Mouse (Mus musculus) embryonic facial prominence, embryonic 14.5 days (tissue): ENCODE results near the gene Ubox5. TPM values are rescaled to one million over a fixed set of nuclear protein-coding genes. Genes with fewer than 3 reads are reported as not detected.
A peak's percentile ranks its signal among the peaks of the same experiment; 100 is the strongest.
"Not testable (repeated sequence)": the region's sequence is repeated elsewhere in the genome, so short reads cannot be mapped to it uniquely, and the experiment has no call there.

ENCODE experiments used
- ATAC-seq: fragments of 200-750 bp; cut with Nextera tagmentation; 2 replicates; pipeline ENCODE4 v1.8.0; 2017; ENCODE audit warnings: low read depth, moderate number of reproducible peaks, moderate TSS enrichment
- DNase-seq: peaks from one replicate; pipeline ENCODE4 v3.0.0-alpha.2; 2015; ENCODE audit warnings: low spot score
- H3K27ac ChIP-seq: fragments of 300-500 bp; sonication (generic); replicated peaks from 2 replicates; pipeline ENCODE4 v1.5.1; 2014; ENCODE audit warnings: low read depth, mild to moderate bottlenecking, low read length, moderate library complexity
- H3K27me3 ChIP-seq: fragments of 300-500 bp; sonication (generic); replicated peaks from 2 replicates; pipeline ENCODE4 v1.6.1; 2014; ENCODE audit warnings: low read length; ENCODE audit not compliant: control insufficient read depth, insufficient read depth
- H3K36me3 ChIP-seq: fragments of 300-500 bp; sonication (generic); 2 replicates; pipeline ENCODE4 v1.6.1; 2014; ENCODE audit warnings: low read length, mixed read lengths; ENCODE audit not compliant: control insufficient read depth, insufficient read depth
- H3K4me1 ChIP-seq: fragments of 300-500 bp; sonication (generic); 2 replicates; pipeline ENCODE4 v1.6.1; 2014; ENCODE audit warnings: antibody characterized with exemption, low read length; ENCODE audit not compliant: control insufficient read depth, insufficient read depth
- H3K4me2 ChIP-seq: fragments of 300-500 bp; sonication (generic); 2 replicates; pipeline ENCODE4 v1.6.1; 2014; ENCODE audit warnings: low read depth, mild to moderate bottlenecking, low read length, moderate library complexity, mixed read lengths
- H3K4me3 ChIP-seq: fragments of 300-500 bp; sonication (generic); 2 replicates; pipeline ENCODE4 v1.5.1; 2014; ENCODE audit warnings: low read depth, mild to moderate bottlenecking, low read length
- H3K9ac ChIP-seq: fragments of 300-500 bp; sonication (generic); 2 replicates; pipeline ENCODE4 v1.6.1; 2014; ENCODE audit warnings: low read depth, mild to moderate bottlenecking, low read length, moderate library complexity, mixed read lengths
- H3K9me3 ChIP-seq: fragments of 300-500 bp; sonication (generic); 2 replicates; pipeline ENCODE4 v1.6.1; 2016; ENCODE audit warnings: low read length; ENCODE audit not compliant: control insufficient read depth
- WGBS: fragments of 180-500 bp; shearing (Covaris S2); extraction: QIAGEN DNeasy Blood & Tissue Kit; methylation state at CpG from one replicate; pipeline ENCODE4 v1.1.7; 2014; 5-methylcytosine and 5-hydroxymethylcytosine counted together
- polyA plus RNA-seq: library from polyadenylated mRNA; unstranded; fragments of >200 nt; fragmentation: Nextera tagmentation; extraction: Ambion mirVana; gene quantifications from 2 replicates; pipeline ENCODE4 v1.2.1, GENCODE M21; 2014

Ubox5 gene
- polyA plus RNA-seq, 1 experiment from 2014 or later, result 9.9 TPM

GRCm38 (mm10) chr2:130655660-130656339 lies 26.0 kb upstream of the Ubox5 start:
- H3K27me3 ChIP-seq, result no peaks in the 10 kb centered on the region

GRCm38 (mm10) chr2:130653760-130654159 lies 23.9 kb upstream of the Ubox5 start:
- peaks cover 76% of the 10 kb centered on the region for H3K36me3 ChIP-seq
- ATAC-seq, result no peak

More at GRCm38 (mm10) chr2:130655660-130656339, 26.0 kb upstream of the Ubox5 start:
- no peak for DNase-seq
- Histone ChIP-seq H3K4me3 (no peak overlapping the region), H3K36me3 (peaks cover 97% of the 10 kb centered on the region), H3K4me1 (no peaks in the 10 kb centered on the region), H3K9me3 (no peaks in the 10 kb centered on the region), H3K27ac (no peak overlapping the region), H3K9ac (no peak overlapping the region), H3K4me2 (no peak overlapping the region)
- ATAC-seq, result no peak
- 91% methylated on average over 6 of the region's 6 CpGs for WGBS

GRCm38 (mm10) chr2:130653303-130653702 lies 23.5 kb upstream of the Ubox5 start:
- Histone ChIP-seq H3K9ac (no peak overlapping the region), H3K4me2 (no peak overlapping the region), H3K9me3 (no peaks in the 10 kb centered on the region), H3K27ac (no peak overlapping the region), H3K4me3 (no peak overlapping the region), H3K27me3 (no peaks in the 10 kb centered on the region), H3K4me1 (no peaks in the 10 kb centered on the region), H3K36me3 (peaks cover 72% of the 10 kb centered on the region)
- no peak for ATAC-seq
- WGBS, result 87% methylated on average over 2 of the region's 2 CpGs
- DNase-seq, result no peak

More at GRCm38 (mm10) chr2:130653760-130654159, 23.9 kb upstream of the Ubox5 start:
- DNase-seq, result no peak
- H3K9ac ChIP-seq, result no peak overlapping the region
- H3K27me3 ChIP-seq, result no peaks in the 10 kb centered on the region
- H3K27ac ChIP-seq, result no peak overlapping the region
- H3K4me1 ChIP-seq, result no peaks in the 10 kb centered on the region
- WGBS, result 95% methylated on average over 1 of the region's 1 CpGs
- no peak overlapping the region for H3K4me2 ChIP-seq
- no peak overlapping the region for H3K4me3 ChIP-seq
- H3K9me3 ChIP-seq, result no peaks in the 10 kb centered on the region

GRCm38 (mm10) chr2:130649028-130649427 lies 19.2 kb upstream of the Ubox5 start:
- H3K4me3 ChIP-seq, H3K27me3 ChIP-seq, ATAC-seq, H3K9me3 ChIP-seq, H3K4me1 ChIP-seq, H3K4me2 ChIP-seq, DNase-seq, H3K27ac ChIP-seq, H3K9ac ChIP-seq: not testable (repeated sequence)
- 78% methylated on average over 6 of the region's 6 CpGs for WGBS
- H3K36me3 ChIP-seq, result peaks cover 29% of the 10 kb centered on the region

- H3K36me3 ChIP-seq, result no peaks in the 10 kb centered on the region
- H3K4me2 ChIP-seq, result no peak overlapping the region
- no peaks in the 10 kb centered on the region for H3K27me3 ChIP-seq
- no peak overlapping the region for H3K9ac ChIP-seq
- no peak for DNase-seq
- H3K4me3 ChIP-seq, result no peak overlapping the region
- peaks cover 9% of the 10 kb centered on the region; the same call in 1 of the 2 replicates for H3K4me1 ChIP-seq
- no peak for ATAC-seq
- WGBS, result 78% methylated on average over 4 of the region's 4 CpGs
- H3K27ac ChIP-seq, result no peak overlapping the region
- no peaks in the 10 kb centered on the region for H3K9me3 ChIP-seq
Observed at GRCm38 (mm10) chr2:130645198-130645597, 15.4 kb upstream of the Ubox5 start.

- peaks cover 2% of the 10 kb centered on the region for H3K27me3 ChIP-seq
- 5% methylated on average over 20 of the region's 40 CpGs for WGBS
- H3K9me3 ChIP-seq, result no peaks in the 10 kb centered on the region
- H3K36me3 ChIP-seq, result no peaks in the 10 kb centered on the region
- peaks cover 9% of the 10 kb centered on the region; the same call in 1 of the 2 replicates for H3K4me1 ChIP-seq
- peak within 1 kb of the TSS; percentile 76 for H3K4me3 ChIP-seq
- H3K9ac ChIP-seq, result peak within 1 kb of the TSS; percentile 74
- no peak within 1 kb of the TSS for H3K27ac ChIP-seq
- peak within 1 kb of the TSS; percentile 96 for H3K4me2 ChIP-seq
- peak; percentile 95 for DNase-seq
- peak; percentile 93 for ATAC-seq
Observed at GRCm38 (mm10) chr2:130642684-130643369, 13.0 kb upstream of the Ubox5 start, which contains the start of gene Lzts3. Lzts3 (minus strand) TSS chr2:130642803.

GRCm38 (mm10) chr2:130642197-130642660 lies 12.4 kb upstream of the Ubox5 start:
- Histone ChIP-seq H3K4me2 (peak overlapping the region; percentile 96), H3K9me3 (no peaks in the 10 kb centered on the region), H3K4me1 (peaks cover 9% of the 10 kb centered on the region; the same call in 1 of the 2 replicates), H3K27me3 (peaks cover 6% of the 10 kb centered on the region), H3K36me3 (no peaks in the 10 kb centered on the region), H3K9ac (peak overlapping the region; percentile 74), H3K27ac (no peak overlapping the region), H3K4me3 (peak overlapping the region; percentile 76)
- ATAC-seq (peak; percentile 59), DNase-seq (no peak)
- WGBS, result 1% methylated on average over 15 of the region's 27 CpGs

GRCm38 (mm10) chr2:130641351-130642025 lies 11.7 kb upstream of the Ubox5 start:
- WGBS, result 70% methylated on average over 6 of the region's 6 CpGs

More at GRCm38 (mm10) chr2:130641351-130642025, 11.7 kb upstream of the Ubox5 start:
- Histone ChIP-seq H3K9ac (no peak overlapping the region), H3K9me3 (no peaks in the 10 kb centered on the region), H3K36me3 (no peaks in the 10 kb centered on the region), H3K4me3 (peak overlapping the region; percentile 76), H3K27ac (no peak overlapping the region), H3K4me1 (peaks cover 9% of the 10 kb centered on the region; the same call in 1 of the 2 replicates), H3K4me2 (peak overlapping the region; percentile 96), H3K27me3 (peaks cover 14% of the 10 kb centered on the region)
- DNase-seq (no peak), ATAC-seq (no peak)
